Mouse (Mus musculus) MEL (cell line): ENCODE data around the gene Tead4. TPM values are rescaled to one million over a fixed set of nuclear protein-coding genes. Genes with fewer than 3 reads are reported as not detected.

Source experiments
- DNase-seq: peaks from one replicate; pipeline ENCODE4 v3.0.0; 2011; ENCODE audit warnings: low read depth, low spot score
- H3K27ac ChIP-seq: 2 replicates; pipeline ENCODE4 v1.5.1; 2012; ENCODE audit warnings: low read depth, mild to moderate bottlenecking, control low read depth, low read length, moderate library complexity; ENCODE audit not compliant: control insufficient read depth
- H3K27me3 ChIP-seq, 2 experiments: fragments of 150-350 bp in 1 of 2; sonication (generic) in 1 of 2; 2 replicates each; pipeline ENCODE4 v1.6.1; 2012; ENCODE audit warnings: low read length in 2 of 2, mild to moderate bottlenecking in 2 of 2, improper control_type of control experiment in 1 of 2, moderate library complexity in 1 of 2; ENCODE audit not compliant: insufficient read depth in 2 of 2, control insufficient read depth in 1 of 2
- H3K36me3 ChIP-seq, 2 experiments: 2 replicates each; pipeline ENCODE4 v1.6.1; 2012 to 2014; ENCODE audit warnings: low read length in 2 of 2, improper control_type of control experiment in 1 of 2, inconsistent platforms in 1 of 2, mild to moderate bottlenecking in 1 of 2; ENCODE audit not compliant: insufficient read depth in 2 of 2, control insufficient read depth in 1 of 2
- H3K4me1 ChIP-seq, 2 experiments: fragments of 150-350 bp in 1 of 2; sonication (generic) in 1 of 2; 2 replicates each; pipeline ENCODE4 v1.6.1; 2012; ENCODE audit warnings: low read length in 2 of 2, improper control_type of control experiment in 1 of 2, mild to moderate bottlenecking in 1 of 2; ENCODE audit not compliant: insufficient read depth in 2 of 2, control insufficient read depth in 1 of 2
- H3K4me3 ChIP-seq, 2 experiments: fragments of 150-350 bp in 1 of 2; sonication (generic) in 1 of 2; 2 replicates each; pipeline ENCODE4 v1.5.1; 2012; ENCODE audit warnings: low read depth in 2 of 2, low read length in 2 of 2, mild to moderate bottlenecking in 2 of 2, moderate library complexity in 2 of 2, control low read depth in 1 of 2, improper control_type of control experiment in 1 of 2; ENCODE audit not compliant: control insufficient read depth in 1 of 2, insufficient read depth in 1 of 2
- H3K79me2 ChIP-seq: 2 replicates; pipeline ENCODE4 v1.6.1; 2012; ENCODE audit warnings: mild to moderate bottlenecking, low read length, moderate library complexity; ENCODE audit not compliant: control insufficient read depth, poor library complexity, insufficient read depth
- H3K9ac ChIP-seq: 2 replicates; pipeline ENCODE4 v1.6.1; 2012; ENCODE audit warnings: low read depth, mild to moderate bottlenecking, control low read depth, low read length, moderate library complexity; ENCODE audit not compliant: control insufficient read depth, poor library complexity, severe bottlenecking
- H3K9me3 ChIP-seq: fragments of 150-350 bp; sonication (generic); replicated peaks from 2 replicates; pipeline ENCODE4 v1.6.1; 2012; ENCODE audit warnings: mild to moderate bottlenecking, low read length, improper control_type of control experiment, moderate library complexity; ENCODE audit not compliant: insufficient read depth
- CHD1 ChIP-seq: IDR thresholded peaks from 2 replicates; pipeline ENCODE4 v1.6.1; 2012; ENCODE audit warnings: low read depth, mild to moderate bottlenecking, inconsistent platforms, low read length, improper control_type of control experiment
- CHD2 ChIP-seq: IDR thresholded peaks from 2 replicates; pipeline ENCODE4 v1.6.1; 2011; ENCODE audit warnings: low read length, improper control_type of control experiment
- CTCF ChIP-seq, 3 experiments: IDR thresholded peaks in 2 of 3; conservative IDR thresholded peaks in 1 of 3; 2 replicates each; pipeline ENCODE4 v1.5.1; 2011 to 2012; ENCODE audit warnings: low read length in 3 of 3, low read depth in 2 of 3, mild to moderate bottlenecking in 2 of 3, improper control_type of control experiment in 1 of 3, inconsistent platforms in 1 of 3, mixed read lengths in 1 of 3, moderate library complexity in 1 of 3; ENCODE audit not compliant: control insufficient read depth in 1 of 3, insufficient read depth in 1 of 3, poor library complexity in 1 of 3, severe bottlenecking in 1 of 3
- E2F4 ChIP-seq: IDR thresholded peaks from 2 replicates; pipeline ENCODE4 v1.6.1; 2011; ENCODE audit warnings: low read depth, low read length, improper control_type of control experiment, borderline replicate concordance
- ELF1 ChIP-seq: IDR thresholded peaks from 2 replicates; pipeline ENCODE4 v1.6.1; 2014; ENCODE audit warnings: low read depth, mild to moderate bottlenecking, inconsistent platforms, low read length, improper control_type of control experiment, moderate library complexity
- ETS1 ChIP-seq: IDR thresholded peaks from 2 replicates; pipeline ENCODE4 v1.6.1; 2012; ENCODE audit warnings: low read depth, mild to moderate bottlenecking, inconsistent platforms, low read length, improper control_type of control experiment, moderate library complexity
- GABPA ChIP-seq: IDR thresholded peaks from 2 replicates; pipeline ENCODE4 v1.6.1; 2012; ENCODE audit warnings: low read depth, mild to moderate bottlenecking, inconsistent platforms, low read length, improper control_type of control experiment, moderate library complexity
- GATA1 ChIP-seq: IDR thresholded peaks from 2 replicates; pipeline ENCODE4 v1.6.1; 2011; ENCODE audit warnings: low read depth, low read length, improper control_type of control experiment
- HCFC1 ChIP-seq: IDR thresholded peaks from 2 replicates; pipeline ENCODE4 v1.6.1; 2012; ENCODE audit warnings: low read depth, mild to moderate bottlenecking, inconsistent platforms, low read length, improper control_type of control experiment, moderate library complexity
- JUND ChIP-seq: IDR thresholded peaks from 2 replicates; pipeline ENCODE4 v1.6.1; 2011; ENCODE audit warnings: low read depth, mild to moderate bottlenecking, improper control_type of control experiment, low read length
- MAX ChIP-seq: IDR thresholded peaks from 2 replicates; pipeline ENCODE4 v1.6.1; 2011; ENCODE audit warnings: low read length, improper control_type of control experiment
- NELFE ChIP-seq: IDR thresholded peaks from 2 replicates; pipeline ENCODE4 v1.6.1; 2011; ENCODE audit warnings: low read depth, low read length, improper control_type of control experiment
- POLR2A ChIP-seq, 2 experiments: IDR thresholded peaks; 2 replicates each; pipeline ENCODE4 v1.6.1; 2011 to 2012; ENCODE audit warnings: low read length in 2 of 2, mild to moderate bottlenecking in 2 of 2, control low read depth in 1 of 2, improper control_type of control experiment in 1 of 2, low read depth in 1 of 2, moderate library complexity in 1 of 2; ENCODE audit not compliant: control insufficient read depth in 1 of 2, insufficient read depth in 1 of 2, poor library complexity in 1 of 2
- RAD21 ChIP-seq: IDR thresholded peaks from 2 replicates; pipeline ENCODE4 v1.6.1; 2011; ENCODE audit warnings: mild to moderate bottlenecking, low read depth, low read length, improper control_type of control experiment
- RCOR1 ChIP-seq: IDR thresholded peaks from 2 replicates; pipeline ENCODE4 v1.6.1; 2012; ENCODE audit warnings: low read depth, mild to moderate bottlenecking, inconsistent platforms, low read length, improper control_type of control experiment
- SMC3 ChIP-seq: IDR thresholded peaks from 2 replicates; pipeline ENCODE4 v1.6.1; 2011; ENCODE audit warnings: low read depth, low read length, improper control_type of control experiment
- TCF12 ChIP-seq: IDR thresholded peaks from 2 replicates; pipeline ENCODE4 v1.6.1; 2014; ENCODE audit warnings: low read depth, mild to moderate bottlenecking, inconsistent platforms, low read length, improper control_type of control experiment, moderate library complexity
- UBTF ChIP-seq: IDR thresholded peaks from 2 replicates; pipeline ENCODE4 v1.6.1; 2012; ENCODE audit warnings: low read depth, mild to moderate bottlenecking, inconsistent platforms, low read length, improper control_type of control experiment, moderate library complexity, borderline replicate concordance; ENCODE audit not compliant: insufficient read depth
- USF1 ChIP-seq: IDR thresholded peaks from 2 replicates; pipeline ENCODE4 v1.6.1; 2014; ENCODE audit warnings: low read depth, mild to moderate bottlenecking, inconsistent platforms, low read length, improper control_type of control experiment, moderate library complexity
- USF2 ChIP-seq, 2 experiments: IDR thresholded peaks; 2 replicates each; pipeline ENCODE4 v1.6.1; 2011 to 2012; ENCODE audit warnings: improper control_type of control experiment in 2 of 2, low read length in 2 of 2, borderline replicate concordance in 1 of 2, inconsistent platforms in 1 of 2, low read depth in 1 of 2, mild to moderate bottlenecking in 1 of 2; ENCODE audit not compliant: insufficient read depth in 1 of 2
- ZC3H11A ChIP-seq: IDR thresholded peaks from 2 replicates; pipeline ENCODE4 v1.6.1; 2012; ENCODE audit warnings: low read depth, mild to moderate bottlenecking, inconsistent platforms, low read length, improper control_type of control experiment
- ZMIZ1 ChIP-seq: IDR thresholded peaks from 2 replicates; pipeline ENCODE4 v1.6.1; 2012; ENCODE audit warnings: low read depth, mild to moderate bottlenecking, inconsistent platforms, low read length, improper control_type of control experiment, moderate library complexity
- ZNF384 ChIP-seq: IDR thresholded peaks from 2 replicates; pipeline ENCODE4 v1.6.1; 2012; ENCODE audit warnings: low read depth, mild to moderate bottlenecking, inconsistent platforms, low read length, improper control_type of control experiment
- polyA plus RNA-seq, 2 experiments: library from polyadenylated mRNA; stranded (reverse) in 1 of 2; unstranded in 1 of 2; fragments of >175 nt in 1 of 2; fragments of >200 nt in 1 of 2; gene quantifications; 2 replicates each; pipeline versions ENCODE4 v1.2.1 to v1.2.4; 2012; ENCODE audit warnings: low replicate concordance in 2 of 2, low read depth in 1 of 2; ENCODE audit not compliant: insufficient read length in 2 of 2, insufficient read depth in 1 of 2, missing spikeins in 1 of 2
- total RNA-seq: library from RNA; depleted of rRNA; stranded (reverse); fragments of 300-350 nt; gene quantifications from 2 replicates; pipeline ENCODE4 v1.2.3, GENCODE M21; 2012

Tead4 gene
- total and polyA plus RNA-seq, 3 experiments, result not detected

DNA sequence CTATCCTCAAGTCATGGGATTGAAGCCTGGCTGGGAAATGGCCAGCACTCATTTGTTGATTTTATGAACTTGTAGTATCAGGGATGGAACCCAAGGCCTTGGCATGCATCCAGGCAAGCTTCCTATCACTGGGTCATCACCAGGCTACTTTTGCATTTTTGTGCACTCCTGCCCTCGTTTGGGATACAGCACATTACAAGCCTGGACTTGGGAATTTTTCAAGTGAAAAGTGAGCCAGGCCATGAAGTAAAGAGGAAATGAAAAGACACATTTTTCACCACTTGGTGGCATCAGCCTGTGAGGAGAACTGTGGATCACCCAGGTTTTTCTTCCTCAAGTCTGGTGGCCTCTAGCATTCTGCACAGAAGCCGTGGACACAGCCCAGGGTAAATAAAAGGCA lies 117.1 kb downstream of the Tead4 start:
- TF ChIP-seq GABPA (no peak), CHD2 (no peak), ZC3H11A (no peak), RAD21 (no peak)
- DNase-seq, result no peak
- no peaks in the 10 kb centered on the region for H3K79me2 ChIP-seq
- H3K27ac ChIP-seq, result no peak overlapping the region
- no peaks in the 10 kb centered on the region for H3K36me3 ChIP-seq
- no peaks in the 10 kb centered on the region for H3K9me3 ChIP-seq
- H3K9ac ChIP-seq, result no peak overlapping the region
- H3K27me3 ChIP-seq, result no peaks in the 10 kb centered on the region
- no peaks in the 10 kb centered on the region for H3K4me1 ChIP-seq
- no peak overlapping the region for H3K4me3 ChIP-seq

GRCm38 (mm10) chr6:128181176-128181575 lies 119.4 kb downstream of the Tead4 start:
- no peaks in the 10 kb centered on the region for H3K27me3 ChIP-seq
- H3K79me2 ChIP-seq, result no peaks in the 10 kb centered on the region
- H3K9me3 ChIP-seq, result no peaks in the 10 kb centered on the region
- no peaks in the 10 kb centered on the region for H3K36me3 ChIP-seq
- no peak for DNase-seq
- H3K4me1 ChIP-seq, result no peaks in the 10 kb centered on the region
- no peak overlapping the region for H3K4me3 ChIP-seq
- TF ChIP-seq ZMIZ1, result no peak
- no peak for TF ChIP-seq CTCF (IDR thresholded peaks at IDR 0.05 in 2 of 3, conservative IDR thresholded peaks at IDR 0.05 in 1 of 3; ENCODE audit: control insufficient read depth in 1 of 3, insufficient read depth in 1 of 3, low read depth in 2 of 3, low read length in 3 of 3, poor library complexity in 1 of 3, severe bottlenecking in 1 of 3)
- no peak for TF ChIP-seq NELFE
- no peak for TF ChIP-seq USF1
- TF ChIP-seq SMC3, result no peak
- TF ChIP-seq ZNF384, result no peak
- TF ChIP-seq UBTF, result no peak
- no peak for TF ChIP-seq ELF1
- no peak for TF ChIP-seq USF2 (IDR thresholded peaks at IDR 0.05; ENCODE audit: borderline replicate concordance in 1 of 2, insufficient read depth in 1 of 2, low read depth in 1 of 2, low read length in 2 of 2)
- TF ChIP-seq ETS1, result no peak
- TF ChIP-seq POLR2A (IDR thresholded peaks at IDR 0.05; ENCODE audit: control insufficient read depth in 1 of 2, insufficient read depth in 1 of 2, low read depth in 1 of 2, low read length in 2 of 2, poor library complexity in 1 of 2), result no peak
- TF ChIP-seq HCFC1, result no peak
- TF ChIP-seq CHD1, result no peak
- no peak for TF ChIP-seq TCF12
- no peak for TF ChIP-seq GABPA
- no peak for TF ChIP-seq E2F4
- no peak for TF ChIP-seq MAX
- TF ChIP-seq GATA1, result no peak
- TF ChIP-seq RCOR1, result no peak
- TF ChIP-seq JUND, result no peak
- no peak overlapping the region for H3K27ac ChIP-seq
- H3K9ac ChIP-seq, result no peak overlapping the region
